Mouse (Mus musculus) testis, adult 2 months (tissue): ENCODE data around the gene Rpusd2.

Experiments
- CTCF ChIP-seq: fragments of 200-500 bp; IDR thresholded peaks from 2 replicates; pipeline ENCODE4 v1.5.1; 2012; ENCODE audit warnings: low read depth, mild to moderate bottlenecking, inconsistent platforms, low read length, moderate library complexity; ENCODE audit not compliant: control insufficient read depth, insufficient read depth, insufficient replicate concordance
- POLR2A ChIP-seq: fragments of 200-500 bp; IDR thresholded peaks from 2 replicates; pipeline ENCODE4 v1.6.1; 2012; ENCODE audit warnings: low read depth, mild to moderate bottlenecking, inconsistent platforms, low read length, moderate library complexity; ENCODE audit not compliant: control insufficient read depth

GRCm38 (mm10) chr2:118996798-118997105 is 37.8 kb upstream of the Rpusd2 start:
- TF ChIP-seq POLR2A (no peak), CTCF (no peak)
